Mouse (Mus musculus) hindbrain, embryonic 14.5 days (tissue): ENCODE measurements around the gene Gm12355. TPM values are rescaled to one million over a fixed set of nuclear protein-coding genes. Genes with fewer than 3 reads are reported as not detected.

ENCODE experiments used
- ATAC-seq: fragments of 200-750 bp; cut with Nextera tagmentation; 2 replicates; pipeline ENCODE4 v1.8.0; 2017; ENCODE audit warnings: moderate number of reproducible peaks, mild to moderate bottlenecking, moderate TSS enrichment, moderate library complexity; ENCODE audit not compliant: low FRiP score
- DNase-seq: peaks from one replicate; pipeline ENCODE4 v3.0.0-alpha.2; 2015; ENCODE audit warnings: low spot score
- H3K27ac ChIP-seq: fragments of 300-500 bp; sonication (generic); 2 replicates; pipeline ENCODE4 v1.5.1; 2014; ENCODE audit warnings: mild to moderate bottlenecking, moderate library complexity
- H3K27me3 ChIP-seq: fragments of 300-500 bp; sonication (generic); 2 replicates; pipeline ENCODE4 v1.6.1; 2014; ENCODE audit warnings: mild to moderate bottlenecking, low read length, mixed read lengths; ENCODE audit not compliant: control insufficient read depth, insufficient read depth
- H3K36me3 ChIP-seq: fragments of 300-500 bp; sonication (generic); replicated peaks from 2 replicates; pipeline ENCODE4 v1.6.1; 2014; ENCODE audit not compliant: control insufficient read depth, insufficient read depth
- H3K4me1 ChIP-seq: fragments of 300-500 bp; sonication (generic); replicated peaks from 2 replicates; pipeline ENCODE4 v1.6.1; 2014; ENCODE audit warnings: antibody characterized with exemption, low read length, mixed read lengths; ENCODE audit not compliant: control insufficient read depth, insufficient read depth
- H3K4me2 ChIP-seq: fragments of 300-500 bp; sonication (generic); replicated peaks from 2 replicates; pipeline ENCODE4 v1.6.1; 2014; ENCODE audit warnings: mild to moderate bottlenecking, moderate library complexity
- H3K4me3 ChIP-seq: fragments of 300-500 bp; sonication (generic); replicated peaks from 2 replicates; pipeline ENCODE4 v1.5.1; 2014; ENCODE audit warnings: mild to moderate bottlenecking, low read length
- H3K9ac ChIP-seq: fragments of 300-500 bp; sonication (generic); 2 replicates; pipeline ENCODE4 v1.6.1; 2014
- H3K9me3 ChIP-seq: fragments of 300-500 bp; sonication (generic); 2 replicates; pipeline ENCODE4 v1.6.1; 2016; ENCODE audit warnings: low read length; ENCODE audit not compliant: control insufficient read depth
- WGBS: fragments of 180-500 bp; shearing (Covaris S2); extraction: QIAGEN DNeasy Blood & Tissue Kit; methylation state at CpG from one replicate; pipeline ENCODE4 v1.1.7; 2014; 5-methylcytosine and 5-hydroxymethylcytosine counted together
- polyA plus RNA-seq: library from polyadenylated mRNA; unstranded; fragments of >200 nt; fragmentation: Nextera tagmentation; extraction: Ambion mirVana; gene quantifications from 2 replicates; pipeline ENCODE4 v1.2.1, GENCODE M21; 2014

Gene Gm12355
- polyA plus RNA-seq, 1 experiment from 2014 or later = 0.80 TPM

DNA sequence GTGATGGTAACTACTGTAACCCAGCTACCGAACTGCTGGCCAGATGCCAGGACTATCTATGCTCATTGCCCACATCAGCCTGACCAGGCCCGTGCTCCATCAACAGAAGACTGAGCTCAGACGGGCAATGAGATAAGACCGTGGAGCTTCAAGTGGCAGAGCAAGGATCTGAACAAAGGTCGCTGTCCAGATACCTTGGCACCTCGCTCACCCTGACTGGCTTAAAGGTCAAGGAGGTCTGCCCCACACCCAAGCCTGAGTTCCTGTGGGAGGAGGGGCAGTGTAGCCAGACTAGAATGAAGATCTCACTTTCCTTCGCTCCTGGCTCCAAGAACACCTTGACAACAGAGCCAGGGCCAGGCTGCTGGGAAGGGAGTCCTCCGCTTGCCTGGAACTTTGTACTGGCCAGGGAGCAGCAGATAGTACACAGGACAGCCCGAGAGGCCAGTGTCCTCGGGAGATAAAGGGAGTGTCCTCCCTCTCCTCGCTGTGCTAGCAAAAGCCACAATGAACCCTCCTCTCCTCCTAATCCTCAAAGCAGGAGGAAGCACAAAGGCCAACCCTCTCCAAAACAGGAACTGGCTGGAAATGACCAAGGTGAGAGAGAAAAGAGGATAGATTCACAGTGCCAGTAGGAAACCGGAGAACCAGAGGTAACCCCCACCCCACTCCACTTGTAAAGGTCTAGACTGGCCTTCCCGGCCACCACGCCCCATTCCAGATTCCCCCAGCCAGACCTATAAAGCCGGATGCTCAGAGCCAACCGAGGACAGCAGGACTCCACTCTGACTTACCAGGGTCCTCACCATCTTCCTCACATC is 45.0 kb downstream of the Gm12355 start:
- H3K27me3 ChIP-seq = no peaks in the 10 kb centered on the region
- peaks cover 28% of the 10 kb centered on the region for H3K36me3 ChIP-seq
- H3K4me3 ChIP-seq = no peak overlapping the region
- DNase-seq (no peak), ATAC-seq (no peak)
- H3K4me1 ChIP-seq = peaks cover 6% of the 10 kb centered on the region
- WGBS = 78% methylated on average over 16 of the region's 16 CpGs
- H3K9ac ChIP-seq = no peak overlapping the region
- H3K4me2 ChIP-seq = no peak overlapping the region
- no peaks in the 10 kb centered on the region for H3K9me3 ChIP-seq
- H3K27ac ChIP-seq = no peak overlapping the region

- H3K9me3 ChIP-seq = no peaks in the 10 kb centered on the region
- H3K4me2 ChIP-seq = no peak overlapping the region
- no peak for ATAC-seq
- H3K27ac ChIP-seq = no peak overlapping the region
- no peak overlapping the region for H3K9ac ChIP-seq
- no peak for DNase-seq
- whole genome bisulfite sequencing = 78% methylated on average over 5 of the region's 5 CpGs
- no peaks in the 10 kb centered on the region for H3K4me1 ChIP-seq
- H3K27me3 ChIP-seq = no peaks in the 10 kb centered on the region
- H3K36me3 ChIP-seq = peaks cover 20% of the 10 kb centered on the region
- H3K4me3 ChIP-seq = no peak overlapping the region
These were observed 47.7 kb downstream of the Gm12355 start for GRCm38 (mm10) chr11:98577776-98578175.

Other genes starting within 250 kb of the Gm12355 start
- not detected in 2 replicates for gene Tcap, start 241.8 kb downstream of the Gm12355 start, polyA plus RNA-seq
- 3.0 and 3.4 TPM in 2 replicates for gene Pnmt, start 239.2 kb downstream of the Gm12355 start, polyA plus RNA-seq
- gene Pgap3, start 225.2 kb downstream of the Gm12355 start, polyA plus RNA-seq = 6.4 and 6.9 TPM in 2 replicates
- 8.9 and 10.2 TPM in 2 replicates for gene Erbb2, start 213.2 kb downstream of the Gm12355 start, polyA plus RNA-seq
- gene Mien1, start 186.7 kb downstream of the Gm12355 start, polyA plus RNA-seq = 242 and 256 TPM in 2 replicates
- 1.1 and 1.3 TPM in 2 replicates for gene Grb7, start 179.3 kb downstream of the Gm12355 start, polyA plus RNA-seq
- gene Ikzf3, start 79.6 kb downstream of the Gm12355 start, polyA plus RNA-seq = 0.24 and 0.33 TPM in 2 replicates
- not detected in 2 replicates for gene Zpbp2, start 74.6 kb downstream of the Gm12355 start, polyA plus RNA-seq
- gene Ormdl3, start 38.3 kb downstream of the Gm12355 start, polyA plus RNA-seq = 14.9 and 17.3 TPM in 2 replicates
- gene Lrrc3c, start 27.4 kb downstream of the Gm12355 start, polyA plus RNA-seq = not detected in 2 replicates
- not detected in 2 replicates for gene Gsdma3, start 699 bp upstream of the Gm12355 start, polyA plus RNA-seq
- not detected in 2 replicates for gene Gsdma2, start 21.1 kb upstream of the Gm12355 start, polyA plus RNA-seq
- not detected in 2 replicates for gene Gsdma, start 38.7 kb upstream of the Gm12355 start, polyA plus RNA-seq
- 130 and 141 TPM in 2 replicates for gene Psmd3, start 56.9 kb upstream of the Gm12355 start, polyA plus RNA-seq
- gene Csf3, start 75.6 kb upstream of the Gm12355 start, polyA plus RNA-seq = not detected in 2 replicates
- 58.4 and 62.7 TPM in 2 replicates for gene Med24, start 103.8 kb upstream of the Gm12355 start, polyA plus RNA-seq
- 165 and 181 TPM in 2 replicates for gene Thra, start 115.0 kb upstream of the Gm12355 start, polyA plus RNA-seq
- 3.4 and 4.1 TPM in 2 replicates for gene Nr1d1, start 149.7 kb upstream of the Gm12355 start, polyA plus RNA-seq
- 23.6 and 24.1 TPM in 2 replicates for gene Msl1, start 169.9 kb upstream of the Gm12355 start, polyA plus RNA-seq
- gene Casc3, start 179.2 kb upstream of the Gm12355 start, polyA plus RNA-seq = 49.3 and 57.4 TPM in 2 replicates
- gene Rapgefl1, start 211.1 kb upstream of the Gm12355 start, polyA plus RNA-seq = 12.0 and 12.9 TPM in 2 replicates
- 4.7 and 4.8 TPM in 2 replicates for gene Wipf2, start 238.0 kb upstream of the Gm12355 start, polyA plus RNA-seq